Mouse (Mus musculus): ENCODE measurements around the gene Gon7.

DNA sequence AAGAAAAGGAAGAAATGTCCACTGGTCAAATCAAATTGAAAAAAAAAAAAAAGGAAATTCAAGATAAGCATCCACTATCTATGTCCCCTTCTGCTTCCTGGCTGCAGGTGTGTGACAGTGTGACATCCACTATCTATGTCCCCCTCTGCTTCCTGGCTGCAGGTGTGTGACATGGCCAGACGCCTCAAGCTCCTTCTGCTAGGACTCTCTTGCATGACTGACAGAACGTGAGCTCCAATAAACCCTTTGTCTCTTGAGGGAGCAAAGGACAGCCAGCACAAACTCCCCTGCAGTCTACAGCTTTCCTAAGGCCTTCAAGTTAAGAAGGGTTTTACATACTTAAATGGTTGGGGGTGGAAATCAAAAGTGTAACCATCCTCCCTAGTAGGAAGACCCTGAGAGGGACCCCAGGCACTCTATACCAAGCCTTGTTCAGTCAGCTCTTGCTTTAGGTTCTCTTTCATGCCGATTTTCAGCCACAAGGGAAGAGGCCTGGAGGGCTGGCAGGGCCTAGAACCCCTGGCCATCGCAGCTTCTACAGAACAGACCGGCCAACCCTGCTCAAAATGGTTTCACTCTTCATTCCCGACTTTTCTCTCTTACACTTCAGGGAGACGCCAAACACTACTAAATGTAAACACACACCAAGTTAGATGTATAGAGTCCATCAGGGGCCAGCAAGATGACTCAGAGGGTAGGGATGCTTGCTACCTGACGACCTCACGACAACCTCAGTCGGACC lies 42.8 kb downstream of the Gon7 start:
- TF ChIP-seq CTCF (IDR thresholded peaks at IDR 0.05; ENCODE audit: borderline replicate concordance, insufficient read depth, low read depth, low read length) (no peak), POLR2A (IDR thresholded peaks at IDR 0.05; ENCODE audit: borderline replicate concordance, insufficient read depth, low read length) (no peak)
